Mouse (Mus musculus) kidney, adult 2 months (tissue): Measurements from ENCODE around the gene Rsbn1l.

Experiments used
- CTCF ChIP-seq: fragments of 200-500 bp; conservative IDR thresholded peaks from 2 replicates; pipeline ENCODE4 v1.5.1; 2011; ENCODE audit warnings: low read depth, mild to moderate bottlenecking, control low read depth, low read length, moderate library complexity, mixed read lengths; ENCODE audit not compliant: insufficient read depth, insufficient read length
- POLR2A ChIP-seq: fragments of 200-500 bp; IDR thresholded peaks from one replicate; pipeline ENCODE4 v1.6.1; 2011; ENCODE audit warnings: low read depth, low read length, control low read depth

DNA sequence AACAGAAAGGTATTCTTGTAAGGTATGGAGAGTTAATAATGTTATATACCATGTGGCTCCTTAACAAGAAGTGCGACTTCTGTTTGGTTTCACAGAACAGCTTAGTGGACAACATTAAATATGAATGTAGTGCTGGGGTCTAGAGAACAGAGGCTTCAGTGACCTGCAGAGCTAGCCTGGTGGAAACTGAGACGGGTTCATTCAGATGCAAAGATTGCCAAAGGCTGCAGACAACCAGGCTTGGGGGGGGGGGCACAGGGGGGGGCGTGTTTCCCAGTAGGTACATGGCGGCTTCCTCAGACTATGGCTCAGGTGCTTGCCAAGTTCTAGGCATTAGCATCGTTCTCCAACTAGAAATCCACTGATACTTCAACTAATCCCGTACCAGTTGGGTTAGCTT lies 8.2 kb upstream of the Rsbn1l start:
- TF ChIP-seq CTCF: no peak
- no peak for TF ChIP-seq POLR2A
